Mouse (Mus musculus) megakaryocyte, embryonic 14.5 days (primary cell): ENCODE measurements around the gene Sgo2b.
"Not testable (repeated sequence)": the region's sequence is repeated elsewhere in the genome, so short reads cannot be mapped to it uniquely, and the experiment has no call there.

Experiments used
- FLI1 ChIP-seq: IDR thresholded peaks from 2 replicates; pipeline ENCODE4 v1.6.1; 2012; ENCODE audit warnings: low read length, inconsistent platforms, mixed read lengths
- GATA1 ChIP-seq: IDR thresholded peaks from 3 replicates; pipeline ENCODE4 v1.6.1; 2012; ENCODE audit warnings: mixed read lengths, low read length, inconsistent platforms, borderline replicate concordance

DNA sequence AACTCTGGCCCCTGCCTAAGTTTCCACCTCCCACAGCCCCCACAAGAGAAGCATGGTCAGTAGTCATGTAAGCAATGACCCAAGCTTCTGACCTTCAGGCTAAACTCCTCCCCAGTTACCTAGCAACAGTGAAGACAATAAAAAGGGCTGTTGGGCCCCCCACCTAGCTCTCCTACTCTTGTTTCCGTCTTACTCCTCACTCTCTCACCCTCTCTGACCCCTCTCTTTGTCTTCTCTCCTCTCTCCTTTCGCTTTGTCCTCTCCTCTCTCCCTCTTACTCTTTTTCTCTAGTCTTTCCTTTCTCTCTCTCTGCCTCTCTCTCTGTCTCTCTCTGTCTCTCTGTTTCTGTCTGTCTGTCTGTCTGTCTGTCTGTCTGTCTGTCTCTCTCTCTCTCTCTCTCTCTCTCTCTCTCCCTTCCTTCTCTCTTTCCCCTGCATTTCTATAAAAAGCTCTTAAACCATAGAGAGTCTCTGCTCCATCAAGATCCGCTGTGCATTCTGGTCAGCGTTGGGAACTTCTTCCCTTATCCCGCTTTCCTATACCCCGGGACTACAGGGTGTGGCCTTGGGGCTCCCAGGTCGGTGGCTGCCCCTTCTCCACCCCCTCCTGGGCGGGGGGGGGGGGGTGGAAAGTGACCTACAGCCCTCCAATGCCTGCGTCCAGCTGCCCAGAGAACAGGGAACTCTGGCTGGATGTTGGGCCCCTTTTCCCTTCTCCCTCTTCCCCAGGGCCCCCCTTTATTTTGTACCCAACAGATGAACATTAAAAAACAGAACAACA is 18.8 kb upstream of the Sgo2b start:
- TF ChIP-seq GATA1, FLI1: not testable (repeated sequence)
